Mouse (Mus musculus): Measurements from ENCODE around the gene Gpalpp1.

The Gpalpp1 gene

GRCm38 (mm10) chr14:76110396-76111221 is at the start of gene Gpalpp1, which contains the start of gene Nufip1:
Gpalpp1 (minus strand) TSS chr14:76110760.
Nufip1 (plus strand) TSS chr14:76110891.
- peak; percentile 98 for DNase-seq (ENCODE audit: low read depth, low spot score)

GRCm38 (mm10) chr14:76158192-76158785 is 47.7 kb upstream of the Gpalpp1 start:
- DNase-seq (ENCODE audit: low read depth, low spot score): no peak

- no peak for DNase-seq (ENCODE audit: low read depth, low spot score)
Observed at GRCm38 (mm10) chr14:76153828-76154227, 43.3 kb upstream of the Gpalpp1 start.

GRCm38 (mm10) chr14:76153003-76153675 is 42.6 kb upstream of the Gpalpp1 start:
- peak; percentile 56 for DNase-seq (ENCODE audit: low read depth, low spot score)

- peak; percentile 96 for DNase-seq (ENCODE audit: low read depth, low spot score)
Observed at GRCm38 (mm10) chr14:76152162-76153002, 41.8 kb upstream of the Gpalpp1 start.

- no peak for DNase-seq (ENCODE audit: low read depth, low spot score)
Observed at GRCm38 (mm10) chr14:76151820-76152161, 41.2 kb upstream of the Gpalpp1 start.

- DNase-seq (ENCODE audit: low read depth, low spot score): peak; percentile 58
Observed at GRCm38 (mm10) chr14:76151011-76151410, 40.5 kb upstream of the Gpalpp1 start.

GRCm38 (mm10) chr14:76150499-76150898 is 39.9 kb upstream of the Gpalpp1 start:
- no peak for DNase-seq (ENCODE audit: low read depth, low spot score)

- peak; percentile 91 for DNase-seq (ENCODE audit: low read depth, low spot score)
Observed at GRCm38 (mm10) chr14:76149531-76150179, 39.1 kb upstream of the Gpalpp1 start.

GRCm38 (mm10) chr14:76148294-76148693 is 37.7 kb upstream of the Gpalpp1 start:
- no peak for DNase-seq (ENCODE audit: low read depth, low spot score)

- DNase-seq (ENCODE audit: low read depth, low spot score): no peak
Observed at GRCm38 (mm10) chr14:76147061-76147460, 36.5 kb upstream of the Gpalpp1 start.

GRCm38 (mm10) chr14:76145868-76146267 is 35.3 kb upstream of the Gpalpp1 start:
- peak; percentile 24 for DNase-seq (ENCODE audit: low read depth, low spot score)

GRCm38 (mm10) chr14:76145248-76145647 is 34.7 kb upstream of the Gpalpp1 start:
- DNase-seq (ENCODE audit: low read depth, low spot score): peak; percentile 59

- DNase-seq (ENCODE audit: low read depth, low spot score): peak; percentile 29
Observed at GRCm38 (mm10) chr14:76134975-76135374, 24.4 kb upstream of the Gpalpp1 start.

- no peak for DNase-seq (ENCODE audit: low read depth, low spot score)
Observed at GRCm38 (mm10) chr14:76128174-76128573, 17.6 kb upstream of the Gpalpp1 start.

- DNase-seq (ENCODE audit: low read depth, low spot score): peak; percentile 93
Observed at GRCm38 (mm10) chr14:76127311-76127710, 16.8 kb upstream of the Gpalpp1 start.

GRCm38 (mm10) chr14:76122663-76123058 is 12.1 kb upstream of the Gpalpp1 start:
- DNase-seq (ENCODE audit: low read depth, low spot score): no peak

GRCm38 (mm10) chr14:76121901-76122662 is 11.5 kb upstream of the Gpalpp1 start:
- peak; percentile 66 for DNase-seq (ENCODE audit: low read depth, low spot score)

- no peak for DNase-seq (ENCODE audit: low read depth, low spot score)
Observed at GRCm38 (mm10) chr14:76120472-76120871, 9.9 kb upstream of the Gpalpp1 start.

- DNase-seq (ENCODE audit: low read depth, low spot score): peak; percentile 53
Observed at GRCm38 (mm10) chr14:76118963-76119362, 8.4 kb upstream of the Gpalpp1 start.

All from R1 (cell line).